9 mouse cellular contexts compared by ENCODE assay signal in genomic region chr8:109535140-109535990, GRCm38 (mm10). TPM values are rescaled to one million over a fixed set of nuclear protein-coding genes. Genes with fewer than 3 reads are reported as not detected.
A peak's percentile ranks its signal among the peaks of the same experiment; 100 is the strongest.
DNase-seq lines count a peak whose midpoint lies in the region; ATAC-seq and TF ChIP-seq lines count a peak whose summit lies in the region.
"Had no signal": no experiment of that assay in that cellular context is flagged by ENCODE, and none has a peak within 500 bp of the region (broad histone marks: within the 10 kb centered on the region; RNA-seq: fewer than 3 reads in every experiment).

No protein-coding gene starts in this region.

- H3K4me1 ChIP-seq in hindbrain, embryonic 11.5 days (replicated peaks; ENCODE audit: control insufficient read depth, insufficient read depth, low read length), result no peaks in the 10 kb centered on the region
- peaks cover 5% of the 10 kb centered on the region; the same call in 1 of the 2 replicates for H3K4me1 ChIP-seq in hindbrain, embryonic 12.5 days
- peaks cover 25% of the 10 kb centered on the region for H3K4me1 ChIP-seq in limb, embryonic 10.5 days
- H3K4me1 ChIP-seq in spleen, adult 2 months (ENCODE audit: control insufficient read depth, insufficient read depth, insufficient read length), result no peaks in the 10 kb centered on the region

- WGBS in hindbrain, embryonic 11.5 days, result 87% methylated on average over 19 of the region's 19 CpGs
- WGBS in hindbrain, embryonic 12.5 days, result 90% methylated on average over 19 of the region's 19 CpGs
- 88% methylated on average over 19 of the region's 19 CpGs for WGBS in limb, embryonic 10.5 days
- 89% methylated on average over 19 of the region's 19 CpGs for WGBS in spleen, adult 2 months

- TF ChIP-seq CTCF in spleen, adult 2 months (IDR thresholded peaks at IDR 0.05; ENCODE audit: extremely low read depth, insufficient read depth, insufficient read length, insufficient replicate concordance), result peak; percentile 2; the same call in 1 of the 2 replicates

- H3K9me3 ChIP-seq in hindbrain, embryonic 11.5 days (ENCODE audit: control insufficient read depth, low read length), result no peaks in the 10 kb centered on the region
- H3K9me3 ChIP-seq in hindbrain, embryonic 12.5 days (replicated peaks), result no peaks in the 10 kb centered on the region
- no peaks in the 10 kb centered on the region for H3K9me3 ChIP-seq in limb, embryonic 10.5 days (replicated peaks)

- H3K9ac ChIP-seq in hindbrain, embryonic 11.5 days (ENCODE audit: low read depth, low read length), result no peak overlapping the region
- no peak overlapping the region for H3K9ac ChIP-seq in hindbrain, embryonic 12.5 days

- no peaks in the 10 kb centered on the region for H3K36me3 ChIP-seq in hindbrain, embryonic 11.5 days (ENCODE audit: control insufficient read depth, insufficient read depth, low read length)
- no peaks in the 10 kb centered on the region for H3K36me3 ChIP-seq in hindbrain, embryonic 12.5 days
- H3K36me3 ChIP-seq in limb, embryonic 10.5 days, result no peaks in the 10 kb centered on the region
- no peaks in the 10 kb centered on the region for H3K36me3 ChIP-seq in spleen, adult 2 months (ENCODE audit: control insufficient read depth, insufficient read depth, low read length)

- no peak overlapping the region for H3K4me2 ChIP-seq in hindbrain, embryonic 11.5 days (replicated peaks; ENCODE audit: low read depth, low read length)
- H3K4me2 ChIP-seq in hindbrain, embryonic 12.5 days (replicated peaks), result no peak overlapping the region

- H3K4me3 ChIP-seq in hindbrain, embryonic 11.5 days (ENCODE audit: low read depth, low read length), result no peak overlapping the region
- no peak overlapping the region for H3K4me3 ChIP-seq in hindbrain, embryonic 12.5 days
- H3K4me3 ChIP-seq in limb, embryonic 10.5 days, result no peak overlapping the region
- no peak overlapping the region for H3K4me3 ChIP-seq in spleen, adult 2 months (ENCODE audit: extremely low read depth, insufficient read depth, insufficient read length)

- no peak for ATAC-seq in hindbrain, embryonic 11.5 days (ENCODE audit: low FRiP score)
- no peak for ATAC-seq in hindbrain, embryonic 12.5 days (ENCODE audit: low FRiP score)
- ATAC-seq in common myeloid progenitor, adult 5-6 weeks (replicated peaks; ENCODE audit: low read depth, poor library complexity, severe bottlenecking), result peak; percentile 43; the same call in 1 of the 2 replicates
- no peak for ATAC-seq in cerebellum, adult (ENCODE audit: insufficient number of reproducible peaks, low FRiP score, low TSS enrichment)

- H3K27me3 ChIP-seq in hindbrain, embryonic 11.5 days (ENCODE audit: control insufficient read depth, insufficient read depth, low read length), result no peaks in the 10 kb centered on the region
- no peaks in the 10 kb centered on the region for H3K27me3 ChIP-seq in hindbrain, embryonic 12.5 days
- no peaks in the 10 kb centered on the region for H3K27me3 ChIP-seq in limb, embryonic 10.5 days (ENCODE audit: low read depth, poor library complexity, severe bottlenecking)
- no peaks in the 10 kb centered on the region for H3K27me3 ChIP-seq in spleen, adult 2 months (ENCODE audit: control insufficient read depth, insufficient read depth, low read length)

- TF ChIP-seq POLR2A in spleen, adult 2 months (IDR thresholded peaks at IDR 0.05; ENCODE audit: low read depth, low read length), result no peak

- DNase-seq in hindbrain, embryonic 11.5 days (ENCODE audit: low spot score), result peak; percentile 58
- peak; percentile 19 for DNase-seq in urinary bladder, postnatal 25 days (ENCODE audit: low spot score)
- no peak for DNase-seq in urinary bladder, adult 2 months (ENCODE audit: low spot score)
- DNase-seq in limb, embryonic 10.5 days (ENCODE audit: low spot score), result peak; percentile 61
- DNase-seq in spleen, adult 2 months (ENCODE audit: low read depth in 1 of 2, low spot score in 2 of 2), result no peak

- no peak overlapping the region for H3K27ac ChIP-seq in hindbrain, embryonic 11.5 days (ENCODE audit: low read depth, low read length)
- H3K27ac ChIP-seq in hindbrain, embryonic 12.5 days, result no peak overlapping the region
- H3K27ac ChIP-seq in limb, embryonic 10.5 days, result no peak overlapping the region
- no peak overlapping the region for H3K27ac ChIP-seq in spleen, adult 2 months (ENCODE audit: insufficient read depth, low read length)

RNA-seq across cellular contexts. Expression of gene Dhx38, which starts 30.3 kb away (rescaled TPM):
- 14.9 and 19.5 TPM in 2 replicates for polyA plus RNA-seq in hindbrain, embryonic 11.5 days (2014; fragmentation: Nextera tagmentation; extraction: Ambion mirVana)
- 28.8 and 29.4 TPM in 2 replicates for polyA plus RNA-seq in hindbrain, embryonic 12.5 days (2016; fragmentation: Nextera tagmentation; extraction: Ambion mirVana)
- polyA plus RNA-seq in urinary bladder, adult 2 months (2012; rRNA removed), result 9.9 and 14.1 TPM in 2 replicates
- 43.7 and 52.7 TPM in 2 replicates for total RNA-seq in common myeloid progenitor, adult 5-6 weeks (2017)
- 46.4 and 46.6 TPM in 2 replicates for polyA plus RNA-seq in limb, embryonic 10.5 days (2016; fragmentation: Nextera tagmentation; extraction: Ambion mirVana)
- polyA plus RNA-seq in spleen, adult 2 months (2012; rRNA removed), result 20.1 and 22.6 TPM in 2 replicates

RNA-seq across cellular contexts. Expression of gene Txnl4b, which starts 30.3 kb away (rescaled TPM):
- polyA plus RNA-seq in hindbrain, embryonic 11.5 days (2014; fragmentation: Nextera tagmentation; extraction: Ambion mirVana), result 31.5 and 33.2 TPM in 2 replicates
- 24.9 and 25.8 TPM in 2 replicates for polyA plus RNA-seq in hindbrain, embryonic 12.5 days (2016; fragmentation: Nextera tagmentation; extraction: Ambion mirVana)
- polyA plus RNA-seq in urinary bladder, adult 2 months (2012; rRNA removed), result 3.1 and 6.7 TPM in 2 replicates
- 12.4 and 17.7 TPM in 2 replicates for total RNA-seq in common myeloid progenitor, adult 5-6 weeks (2017)
- 25.2 and 26.2 TPM in 2 replicates for polyA plus RNA-seq in limb, embryonic 10.5 days (2016; fragmentation: Nextera tagmentation; extraction: Ambion mirVana)
- polyA plus RNA-seq in spleen, adult 2 months (2012; rRNA removed), result 2.6 and 2.9 TPM in 2 replicates

RNA-seq across cellular contexts. Expression of gene Pmfbp1, which starts 41.5 kb away (rescaled TPM):
- polyA plus RNA-seq in hindbrain, embryonic 11.5 days (2014; fragmentation: Nextera tagmentation; extraction: Ambion mirVana), result 2.9 and 4.7 TPM in 2 replicates
- polyA plus RNA-seq in hindbrain, embryonic 12.5 days (2016; fragmentation: Nextera tagmentation; extraction: Ambion mirVana), result 2.9 and 3.3 TPM in 2 replicates
- 0.04 TPM in 2 replicates for polyA plus RNA-seq in urinary bladder, adult 2 months (2012; rRNA removed)
- total RNA-seq in common myeloid progenitor, adult 5-6 weeks (2017), result not detected in 2 replicates
- 0.05 and 0.08 TPM in 2 replicates for polyA plus RNA-seq in limb, embryonic 10.5 days (2016; fragmentation: Nextera tagmentation; extraction: Ambion mirVana)
- polyA plus RNA-seq in spleen, adult 2 months (2012; rRNA removed), result not detected in 2 replicates
- polyA plus RNA-seq: liver, embryonic 16.5 days had no signal

RNA-seq across cellular contexts. Expression of gene Hp, which starts 43.6 kb away (rescaled TPM):
- polyA plus RNA-seq in hindbrain, embryonic 11.5 days (2014; fragmentation: Nextera tagmentation; extraction: Ambion mirVana), result 0.81 and 1.7 TPM in 2 replicates
- polyA plus RNA-seq in hindbrain, embryonic 12.5 days (2016; fragmentation: Nextera tagmentation; extraction: Ambion mirVana), result 0.77 and 1.2 TPM in 2 replicates
- polyA plus RNA-seq in urinary bladder, adult 2 months (2012; rRNA removed), result 20.1 and 32.2 TPM in 2 replicates
- 19.9 and 26.4 TPM in 2 replicates for total RNA-seq in common myeloid progenitor, adult 5-6 weeks (2017)
- 0.61 and 0.98 TPM in 2 replicates for polyA plus RNA-seq in limb, embryonic 10.5 days (2016; fragmentation: Nextera tagmentation; extraction: Ambion mirVana)
- 22.1 and 31.9 TPM in 2 replicates for polyA plus RNA-seq in spleen, adult 2 months (2012; rRNA removed)

Comparison
In these comparisons a context has a peak if more than half of its experiments do, and no peak if none do; other contexts are left out.
1. DNase-seq: peak in hindbrain, embryonic 11.5 days (single experiment), urinary bladder, postnatal 25 days (single experiment) and limb, embryonic 10.5 days (single experiment); none in urinary bladder, adult 2 months (single experiment) and spleen, adult 2 months (0 of 2).